Mouse (Mus musculus) embryonic facial prominence, embryonic 10.5 days (tissue): ENCODE measurements around the gene Pcif1. TPM values are rescaled to one million over a fixed set of nuclear protein-coding genes. Genes with fewer than 3 reads are reported as not detected.
A peak's percentile ranks its signal among the peaks of the same experiment; 100 is the strongest.

ENCODE experiments used
- DNase-seq: peaks from one replicate; pipeline ENCODE4 v3.0.0-alpha.2; 2017; ENCODE audit warnings: low spot score
- H3K27ac ChIP-seq: fragments of 300-500 bp; sonication (generic); replicated peaks from 2 replicates; pipeline ENCODE4 v1.5.1; 2016; ENCODE audit warnings: mild to moderate bottlenecking
- H3K27me3 ChIP-seq: fragments of 300-500 bp; sonication (generic); replicated peaks from 2 replicates; pipeline ENCODE4 v1.6.1; 2016; ENCODE audit warnings: low read depth, mild to moderate bottlenecking; ENCODE audit not compliant: poor library complexity, severe bottlenecking
- H3K36me3 ChIP-seq: fragments of 300-500 bp; sonication (generic); replicated peaks from 2 replicates; pipeline ENCODE4 v1.6.1; 2016; ENCODE audit warnings: mild to moderate bottlenecking, moderate library complexity
- H3K4me1 ChIP-seq: fragments of 300-500 bp; sonication (generic); 2 replicates; pipeline ENCODE4 v1.6.1; 2016
- H3K4me3 ChIP-seq: fragments of 300-500 bp; sonication (generic); 2 replicates; pipeline ENCODE4 v1.5.1; 2016; ENCODE audit warnings: mild to moderate bottlenecking, moderate library complexity
- H3K9me3 ChIP-seq: fragments of 300-500 bp; sonication (generic); 2 replicates; pipeline ENCODE4 v1.6.1; 2016; ENCODE audit warnings: mild to moderate bottlenecking
- WGBS: fragments of 180-500 bp; shearing (Covaris S2); methylation state at CpG from one replicate; pipeline ENCODE4 v1.1.7; 2016; 5-methylcytosine and 5-hydroxymethylcytosine counted together
- polyA plus RNA-seq: library from polyadenylated mRNA; unstranded; fragments of >200 nt; fragmentation: Nextera tagmentation; extraction: Ambion mirVana; gene quantifications from 2 replicates; pipeline ENCODE4 v1.2.1, GENCODE M21; 2016

The Pcif1 gene
- polyA plus RNA-seq, 1 experiment from 2014 or later = 77.2 TPM

DNA sequence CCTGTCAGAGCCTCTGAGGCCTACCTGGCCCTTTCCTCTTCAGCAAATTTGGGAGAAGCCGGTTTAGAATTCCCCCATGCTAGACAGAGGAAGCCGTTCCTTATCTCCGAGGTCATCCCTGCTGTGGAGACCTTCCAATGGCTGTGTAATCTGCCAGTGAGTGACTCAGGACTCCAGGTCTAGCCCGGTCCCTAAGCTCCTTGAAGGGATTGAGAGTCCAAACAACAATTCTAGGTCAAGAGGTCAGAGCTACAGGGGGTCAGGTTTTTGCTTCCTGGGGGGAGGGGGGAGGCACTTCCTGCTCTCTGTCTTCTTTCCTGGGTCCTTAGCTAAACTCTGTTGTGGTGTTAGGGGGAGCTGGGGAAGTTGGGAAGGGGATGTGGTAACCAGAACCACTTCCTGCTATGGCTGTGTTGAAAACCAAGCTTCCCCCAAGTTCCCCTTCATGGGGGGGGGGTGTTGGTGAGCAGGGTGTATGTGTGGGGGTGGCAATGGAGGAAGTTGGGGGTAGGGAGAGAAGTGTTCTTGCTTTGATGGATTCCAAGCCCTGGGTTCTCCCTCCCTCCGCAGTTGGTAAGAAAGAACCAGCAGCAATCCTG lies 63.7 kb downstream of the Pcif1 start:
- H3K4me3 ChIP-seq = no peak overlapping the region
- H3K27ac ChIP-seq = peak overlapping the region; percentile 24; the same call in 1 of the 2 replicates
- no peaks in the 10 kb centered on the region for H3K36me3 ChIP-seq
- no peaks in the 10 kb centered on the region for H3K9me3 ChIP-seq
- H3K4me1 ChIP-seq = peaks cover 54% of the 10 kb centered on the region
- 15% methylated on average over 5 of the region's 5 CpGs for WGBS
- no peak for DNase-seq
- H3K27me3 ChIP-seq = peaks cover 75% of the 10 kb centered on the region

Other genes starting within 250 kb of the Pcif1 start
- not detected in 2 replicates for gene Wfdc16, start 240.5 kb upstream of the Pcif1 start, polyA plus RNA-seq
- gene Wfdc10, start 223.3 kb upstream of the Pcif1 start, polyA plus RNA-seq = not detected in 2 replicates
- gene Wfdc9, start 222.7 kb upstream of the Pcif1 start, polyA plus RNA-seq = not detected in 2 replicates
- gene Wfdc11, start 205.2 kb upstream of the Pcif1 start, polyA plus RNA-seq = not detected in 2 replicates
- gene Wfdc13, start 194.2 kb upstream of the Pcif1 start, polyA plus RNA-seq = 0.14 TPM in 1 of 2 replicates, not detected in the other
- gene Spint4, start 180.8 kb upstream of the Pcif1 start, polyA plus RNA-seq = not detected in 2 replicates
- gene Spint5, start 164.0 kb upstream of the Pcif1 start, polyA plus RNA-seq = not detected in 2 replicates
- 0.87 and 0.95 TPM in 2 replicates for gene Wfdc3, start 133.4 kb upstream of the Pcif1 start, polyA plus RNA-seq
- gene Dnttip1, start 133.3 kb upstream of the Pcif1 start, polyA plus RNA-seq = 85.1 and 88.8 TPM in 2 replicates
- gene Ube2c, start 109.4 kb upstream of the Pcif1 start, polyA plus RNA-seq = 571 and 605 TPM in 2 replicates
- not detected in 2 replicates for gene Tnnc2, start 99.3 kb upstream of the Pcif1 start, polyA plus RNA-seq
- 10.7 and 11.9 TPM in 2 replicates for gene Snx21, start 93.5 kb upstream of the Pcif1 start, polyA plus RNA-seq
- gene Acot8, start 74.4 kb upstream of the Pcif1 start, polyA plus RNA-seq = 13.9 and 15.8 TPM in 2 replicates
- 8.5 and 8.6 TPM in 2 replicates for gene Zswim3, start 74.2 kb upstream of the Pcif1 start, polyA plus RNA-seq
- 24.2 and 27.1 TPM in 2 replicates for gene Zswim1, start 56.6 kb upstream of the Pcif1 start, polyA plus RNA-seq
- not detected in 2 replicates for gene Spata25, start 50.8 kb upstream of the Pcif1 start, polyA plus RNA-seq
- gene Ctsa, start 46.4 kb upstream of the Pcif1 start, polyA plus RNA-seq = 95.8 and 100 TPM in 2 replicates
- 4.8 and 5.4 TPM in 2 replicates for gene Neurl2, start 45.8 kb upstream of the Pcif1 start, polyA plus RNA-seq
- 36.7 and 40.7 TPM in 2 replicates for gene Pltp, start 21.6 kb upstream of the Pcif1 start, polyA plus RNA-seq
- gene Zfp335, start 32.5 kb downstream of the Pcif1 start, polyA plus RNA-seq = 17.4 and 18.2 TPM in 2 replicates
- gene Mmp9, start 61.5 kb downstream of the Pcif1 start, polyA plus RNA-seq = 0.28 and 0.77 TPM in 2 replicates
- gene Slc12a5, start 81.5 kb downstream of the Pcif1 start, polyA plus RNA-seq = 1.5 and 1.7 TPM in 2 replicates
- 98.9 TPM in 2 replicates for gene Ncoa5, start 155.6 kb downstream of the Pcif1 start, polyA plus RNA-seq
- gene Cd40, start 176.3 kb downstream of the Pcif1 start, polyA plus RNA-seq = 5.0 and 6.2 TPM in 2 replicates
- gene 1700025C18Rik, start 211.4 kb downstream of the Pcif1 start, polyA plus RNA-seq = not detected in 2 replicates